Mouse (Mus musculus): ENCODE data around the gene Arhgap44.

Arhgap44 gene

DNA sequence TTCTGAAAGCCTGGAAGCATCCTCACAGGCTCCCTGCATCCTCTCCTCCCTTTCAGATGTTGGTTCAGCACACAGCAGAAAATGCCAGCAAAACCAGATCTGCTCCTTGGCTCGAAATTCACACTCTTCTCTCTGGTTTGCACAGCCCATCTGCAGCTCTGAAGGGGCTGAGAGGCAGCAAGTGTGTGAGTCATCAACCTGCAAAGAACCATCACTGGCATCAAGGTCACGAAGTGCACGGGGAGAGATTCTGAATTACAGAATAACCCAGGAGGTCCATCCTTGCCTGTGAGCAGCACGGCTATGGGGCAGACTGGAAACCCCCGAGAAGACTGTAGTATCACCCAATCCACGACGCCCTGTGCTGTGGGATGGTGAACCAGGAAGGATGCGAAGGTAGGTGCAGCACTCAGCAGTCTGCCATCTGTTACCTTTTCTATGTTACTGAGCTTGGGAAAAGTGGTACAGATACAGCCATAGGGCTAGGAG, 27.5 kb downstream of the Arhgap44 start:
- DNase-seq = no peak

DNA sequence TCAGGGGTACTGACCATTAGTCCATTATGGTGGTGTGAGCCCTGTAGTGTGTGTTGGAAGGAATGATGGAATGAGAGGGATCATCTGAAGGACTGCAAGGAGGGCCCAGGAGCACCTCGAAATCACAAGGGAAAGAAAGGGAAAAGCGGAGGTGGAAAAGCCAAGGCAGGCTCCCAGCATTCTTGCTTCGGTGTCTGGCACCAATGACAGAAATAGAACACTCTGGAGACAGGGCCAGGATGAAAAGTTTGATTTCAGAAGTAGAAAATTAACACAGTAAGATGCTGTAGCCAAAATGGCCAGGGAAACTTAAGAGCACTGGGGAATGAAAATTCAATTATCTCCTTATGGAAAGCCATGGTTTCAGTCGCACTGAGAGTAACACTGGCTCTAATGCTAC, 29.1 kb downstream of the Arhgap44 start:
- DNase-seq = no peak

DNA sequence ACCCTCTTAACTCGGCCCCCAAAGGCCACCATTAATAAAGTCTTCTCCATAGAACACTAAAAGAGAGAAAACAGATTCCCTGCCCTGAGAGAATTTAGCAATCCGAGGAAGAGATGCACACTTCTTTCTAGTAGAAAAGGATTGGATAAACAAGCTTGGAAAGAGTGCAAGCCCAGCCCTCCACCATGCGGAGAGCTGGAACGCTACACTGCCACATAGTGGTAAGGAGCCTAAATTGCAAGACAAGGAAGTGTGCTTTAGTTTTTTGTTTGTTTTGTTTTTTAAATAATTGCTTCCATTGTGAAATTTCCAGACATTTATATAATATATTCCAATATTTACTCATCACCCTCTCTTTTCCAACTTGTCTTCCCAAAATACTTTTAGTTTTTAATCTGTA, 33.7 kb downstream of the Arhgap44 start:
- no peak for DNase-seq

DNA sequence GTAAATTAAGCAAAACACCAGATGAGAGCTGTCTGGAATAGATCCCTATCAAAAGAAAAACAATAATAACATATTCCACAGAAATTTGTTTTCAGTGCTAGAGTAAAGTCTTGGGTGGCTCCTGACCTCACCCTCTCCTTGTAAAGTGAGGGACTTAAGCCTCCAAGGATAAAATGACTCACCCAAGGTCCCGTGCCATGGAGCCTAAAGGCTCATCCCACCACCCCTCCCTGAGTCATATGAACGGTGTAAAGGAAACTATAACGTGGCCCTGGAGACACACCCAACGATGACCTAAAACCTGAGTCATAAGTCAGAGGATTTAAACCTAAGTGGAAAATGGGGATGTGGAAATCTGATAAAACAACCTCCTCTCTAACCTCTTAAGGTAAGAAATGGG, 34.1 kb downstream of the Arhgap44 start:
- no peak for DNase-seq

DNA sequence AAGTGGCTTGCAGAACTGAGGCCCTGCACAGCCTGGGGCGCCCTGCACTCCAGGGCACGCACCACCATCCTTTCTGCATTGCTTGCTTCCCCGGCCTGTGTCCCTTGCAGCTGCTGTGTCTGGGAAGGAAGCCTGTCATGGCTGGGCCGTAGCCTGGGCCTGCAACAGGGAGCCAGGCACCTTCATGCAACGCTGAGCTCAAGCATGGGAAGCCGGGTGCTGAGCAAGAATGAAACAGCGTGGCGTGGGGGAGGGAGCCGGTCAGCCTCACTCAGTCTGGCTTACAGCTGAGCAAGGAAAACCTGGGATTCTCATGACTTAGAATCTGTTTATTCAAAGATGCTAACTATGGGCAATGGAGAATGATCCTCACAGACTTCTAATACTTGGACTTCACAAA, 36.2 kb downstream of the Arhgap44 start:
- DNase-seq = no peak

DNA sequence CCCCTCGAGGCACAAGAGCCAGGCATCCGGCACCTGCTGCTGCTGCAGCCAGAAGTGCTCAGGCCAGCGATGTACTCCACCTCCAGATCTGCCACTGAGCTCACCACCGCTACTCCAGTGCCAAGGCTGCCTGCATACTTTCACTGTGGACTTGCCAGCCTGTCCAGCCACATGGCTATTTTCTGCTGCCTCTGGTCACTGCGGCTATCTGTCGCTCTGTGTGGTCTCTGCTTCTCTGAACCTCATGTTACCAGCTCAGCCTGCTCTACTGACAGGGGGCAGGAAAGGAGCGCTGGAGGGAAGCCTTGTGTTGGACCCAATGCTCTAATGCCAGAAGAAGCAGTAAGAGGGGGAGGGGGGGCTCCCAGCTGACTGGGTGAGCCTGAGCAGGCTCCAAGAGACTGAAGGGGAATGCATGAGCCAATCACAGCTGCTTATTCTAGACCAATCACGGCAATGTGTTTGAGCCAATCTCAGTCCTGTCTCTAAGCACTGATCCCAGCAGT, 37.8 kb downstream of the Arhgap44 start:
- no peak for DNase-seq

DNA sequence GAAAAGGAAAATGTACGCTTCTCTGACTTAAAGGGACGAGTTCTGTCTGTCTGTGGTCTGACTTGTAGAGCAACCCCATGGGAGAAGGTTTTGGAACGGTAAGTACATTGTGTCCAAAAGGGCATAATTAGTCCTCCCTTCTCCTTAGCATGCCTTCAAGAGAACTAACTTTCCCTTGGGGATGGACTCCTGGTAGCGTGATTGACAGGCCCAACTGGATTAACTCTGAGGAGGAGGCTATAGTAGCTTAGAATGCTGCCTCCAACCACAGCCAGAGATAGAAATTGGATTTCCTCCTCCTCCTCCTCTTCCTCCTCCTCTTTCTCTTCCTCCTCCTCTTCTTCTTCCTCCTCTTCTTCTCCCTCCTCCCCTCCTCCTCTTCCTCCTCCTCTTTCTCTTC, 42.5 kb downstream of the Arhgap44 start:
- DNase-seq = no peak

DNA sequence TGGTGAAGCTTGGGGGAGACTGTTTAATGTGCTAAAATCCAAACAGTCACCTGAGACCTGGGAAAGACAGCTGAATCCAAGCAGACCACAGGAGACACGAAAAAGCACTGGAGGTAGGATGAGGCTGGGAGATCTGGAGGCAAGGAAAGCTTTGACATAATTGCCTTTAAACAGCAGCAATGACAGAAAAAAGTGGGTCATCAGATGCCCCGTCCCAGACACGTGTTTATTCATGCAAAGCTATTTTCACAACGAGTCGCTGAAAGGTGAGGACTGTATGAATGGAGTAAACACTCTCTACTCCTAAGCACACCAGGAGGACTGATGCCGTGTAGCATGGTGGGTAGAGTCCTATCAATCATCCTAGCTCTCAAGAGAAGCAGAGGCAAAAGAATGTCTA, 47.0 kb downstream of the Arhgap44 start:
- no peak for DNase-seq

DNA sequence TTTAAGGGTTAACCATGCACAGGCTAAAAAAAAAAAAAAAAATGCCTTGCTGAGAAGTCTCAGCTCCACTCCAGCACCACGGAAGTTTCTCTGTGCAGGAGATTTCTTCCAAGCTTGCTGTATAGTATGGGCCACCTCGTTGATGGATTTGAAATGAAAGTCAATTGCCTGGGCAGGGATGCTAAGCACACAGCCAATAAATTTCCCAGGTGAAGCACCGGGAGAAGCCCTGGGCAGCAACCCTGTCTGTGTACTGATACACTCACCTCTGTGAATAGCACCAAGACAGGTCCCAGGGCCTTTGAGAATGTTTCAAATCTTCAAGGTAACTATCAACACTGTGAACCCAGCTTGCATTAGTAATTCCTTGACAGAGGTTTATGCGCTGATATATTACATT, 50.7 kb downstream of the Arhgap44 start:
- DNase-seq = no peak

DNA sequence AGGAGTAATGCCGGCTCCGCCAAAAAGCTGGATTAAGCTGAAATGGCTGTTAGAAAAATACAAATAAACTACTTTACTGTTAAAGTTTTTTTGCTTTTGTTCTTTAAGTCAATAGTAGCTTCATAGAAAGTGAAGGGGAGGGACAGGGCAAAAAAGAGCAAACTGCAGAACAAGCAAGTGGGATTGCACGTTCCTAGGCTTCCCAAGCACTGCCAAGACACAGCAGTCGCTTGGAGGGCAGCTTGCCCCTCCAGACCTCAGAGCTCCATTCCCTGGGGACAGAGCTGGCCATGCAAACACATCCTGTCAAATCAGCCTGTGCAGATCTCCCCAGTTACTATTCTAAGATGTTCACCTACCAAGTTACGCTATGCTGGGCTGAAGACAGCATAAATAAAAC, 51.1 kb downstream of the Arhgap44 start:
- DNase-seq = no peak

DNA sequence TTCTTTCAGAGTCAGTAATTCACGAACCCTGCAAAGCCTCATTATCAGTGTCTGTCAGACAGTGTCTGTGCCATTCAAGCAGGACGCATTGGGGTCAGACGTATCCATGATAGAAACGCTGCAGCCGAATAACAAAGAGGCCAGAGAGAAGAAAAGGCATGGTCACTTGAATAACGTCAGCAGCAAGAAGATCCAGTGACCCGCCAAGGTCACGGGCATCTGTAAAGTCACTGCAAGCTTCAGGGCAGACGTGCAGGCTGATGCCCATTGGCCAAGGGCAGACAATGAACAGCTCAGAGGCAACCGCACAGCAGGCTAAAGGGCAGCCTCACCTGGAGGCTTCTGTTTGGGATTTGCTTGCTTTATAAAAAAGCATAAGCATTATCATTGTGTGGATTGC, 52.7 kb downstream of the Arhgap44 start:
- no peak for DNase-seq

DNA sequence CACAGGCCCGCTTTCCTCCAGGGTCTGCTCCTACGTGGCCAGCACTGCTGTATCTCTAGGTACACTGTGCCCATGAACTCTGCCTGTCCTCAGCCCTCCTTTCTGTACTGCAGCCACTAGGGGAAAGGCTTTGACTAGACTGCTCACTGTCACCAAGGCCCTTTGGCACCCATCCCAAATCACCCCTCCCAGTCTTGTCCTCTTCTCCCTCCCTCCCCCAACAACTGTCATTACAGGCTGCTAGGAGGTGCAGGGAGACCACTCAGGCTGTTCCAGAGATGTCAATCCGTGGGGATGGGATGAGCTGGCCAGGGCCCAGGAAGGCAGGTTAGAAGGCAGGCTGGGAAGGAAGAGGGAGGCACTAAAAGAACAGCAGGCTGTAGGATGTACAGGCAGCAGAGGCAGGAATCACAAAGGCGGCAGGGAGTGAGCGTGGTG, 55.0 kb downstream of the Arhgap44 start:
- DNase-seq = no peak

DNA sequence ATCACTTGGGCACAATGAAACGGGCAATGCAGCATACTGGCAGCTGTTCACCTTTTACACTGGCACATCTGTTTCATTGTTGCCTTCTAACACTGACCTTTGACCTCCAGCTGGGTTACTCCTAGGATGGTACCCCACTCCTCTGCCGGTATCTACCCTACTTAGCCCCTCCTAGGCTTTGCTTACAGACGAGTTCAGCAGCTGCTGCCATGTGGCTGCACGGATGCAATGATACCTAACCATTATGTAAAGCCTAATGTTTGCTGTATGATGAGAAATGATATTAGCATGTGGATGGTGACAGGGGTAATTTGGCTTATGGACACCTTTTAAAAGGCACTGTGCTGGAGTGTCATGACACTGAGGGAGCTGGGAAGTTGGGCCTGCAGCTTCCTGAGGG, 55.6 kb downstream of the Arhgap44 start:
- no peak for DNase-seq

DNA sequence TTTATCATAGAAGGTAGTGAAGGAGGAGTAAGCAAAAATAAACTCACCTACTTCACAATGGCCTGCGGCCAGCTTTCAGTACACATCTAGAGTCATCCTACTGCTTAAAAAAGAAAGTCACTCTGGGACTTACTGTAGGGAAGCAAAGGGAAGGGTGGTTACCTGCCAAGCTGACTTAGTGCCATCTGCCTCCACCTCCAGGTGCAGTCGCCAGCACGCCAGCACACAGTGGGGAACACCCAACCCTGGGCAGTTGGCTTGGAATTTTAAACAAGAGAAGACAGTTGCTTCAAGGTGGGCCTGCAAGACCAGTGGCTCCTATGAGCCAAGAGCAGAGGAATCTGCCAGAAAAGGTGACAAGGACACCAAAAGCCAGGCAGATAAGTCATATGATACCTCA, 58.7 kb downstream of the Arhgap44 start:
- DNase-seq = no peak

DNA sequence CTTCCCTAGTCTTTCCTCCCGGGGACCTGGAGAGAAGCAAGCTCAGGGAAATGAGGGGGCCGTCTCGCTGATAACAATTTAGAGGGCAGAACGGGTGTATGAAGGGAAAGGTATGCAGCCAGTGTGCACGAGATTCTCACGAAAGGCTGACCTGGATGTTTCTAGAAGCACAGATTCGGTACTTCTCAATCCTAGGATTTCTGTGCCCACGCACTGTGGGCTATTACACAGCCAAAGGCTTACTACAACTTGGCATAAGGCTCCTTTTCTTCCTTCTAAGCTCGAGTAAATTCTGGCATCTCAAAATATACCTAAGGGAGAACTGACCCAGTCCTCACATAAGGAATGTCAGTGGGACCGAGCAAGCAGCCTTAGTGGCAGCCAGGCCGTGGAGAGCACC, 61.6 kb downstream of the Arhgap44 start:
- DNase-seq = no peak

DNA sequence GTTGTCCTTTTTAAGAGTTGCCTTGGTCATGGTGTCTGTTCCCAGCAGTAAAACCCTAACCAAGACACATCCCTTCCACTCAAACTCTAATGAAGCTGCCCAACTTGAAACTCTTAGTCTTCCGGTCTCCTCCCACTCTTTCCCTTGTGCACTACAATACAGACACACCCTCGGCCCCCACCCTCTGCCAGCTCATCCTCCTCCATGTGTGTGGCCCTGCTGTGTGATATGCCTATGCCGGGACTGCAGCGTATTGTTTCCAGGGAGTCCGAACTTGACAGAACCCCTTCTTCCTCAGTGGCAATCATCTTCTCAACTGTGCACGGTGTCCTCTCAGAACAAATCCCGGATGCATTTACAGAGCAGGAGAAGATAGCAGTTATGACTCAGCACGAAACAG, 62.7 kb downstream of the Arhgap44 start:
- no peak for DNase-seq

DNA sequence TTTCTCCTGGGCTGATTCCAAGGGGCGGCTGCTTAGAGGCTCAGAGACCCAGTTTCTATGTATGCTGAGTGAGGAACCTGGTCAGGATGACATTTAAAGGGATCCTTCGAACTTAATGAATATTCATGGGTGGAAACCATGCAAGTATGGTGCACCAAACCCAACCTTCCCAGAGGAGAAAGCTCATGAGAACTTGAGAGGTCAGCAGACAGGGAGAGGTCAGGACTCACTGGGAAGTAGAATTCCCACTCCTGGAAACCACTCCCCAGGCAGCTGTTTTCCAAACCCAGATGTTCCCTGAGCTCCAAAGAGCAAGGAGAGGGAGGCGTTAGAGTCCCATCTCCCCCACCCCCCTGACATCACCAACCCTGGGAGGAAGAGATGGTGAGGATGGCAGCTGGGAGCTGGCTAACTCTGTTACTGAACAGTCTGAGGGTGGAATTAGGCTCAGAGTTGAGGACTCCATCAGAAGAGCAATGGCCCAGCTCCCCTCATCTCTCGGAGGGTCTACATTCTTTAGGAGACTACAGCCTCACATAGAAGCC, 65.2 kb downstream of the Arhgap44 start:
- DNase-seq = no peak

DNA sequence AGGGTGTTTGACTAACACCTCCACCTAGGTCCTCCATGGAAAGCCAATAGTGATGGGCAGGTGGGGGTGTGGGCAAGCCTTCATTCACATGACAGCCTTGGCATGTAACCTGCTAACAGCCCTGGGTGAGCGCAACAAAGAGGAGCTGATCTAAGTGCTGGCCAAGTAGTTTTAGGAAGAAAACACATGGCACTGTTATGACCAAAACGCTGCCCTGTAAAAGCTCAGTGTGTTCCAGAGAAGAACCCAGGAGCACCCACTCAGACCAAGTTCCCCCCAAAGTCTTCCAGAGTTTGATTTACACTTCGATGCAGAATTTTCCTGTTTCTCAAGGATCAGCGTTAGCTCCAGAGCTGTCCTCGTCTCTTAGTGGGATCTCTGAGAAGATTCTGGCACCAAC, 65.9 kb downstream of the Arhgap44 start:
- no peak for DNase-seq

DNA sequence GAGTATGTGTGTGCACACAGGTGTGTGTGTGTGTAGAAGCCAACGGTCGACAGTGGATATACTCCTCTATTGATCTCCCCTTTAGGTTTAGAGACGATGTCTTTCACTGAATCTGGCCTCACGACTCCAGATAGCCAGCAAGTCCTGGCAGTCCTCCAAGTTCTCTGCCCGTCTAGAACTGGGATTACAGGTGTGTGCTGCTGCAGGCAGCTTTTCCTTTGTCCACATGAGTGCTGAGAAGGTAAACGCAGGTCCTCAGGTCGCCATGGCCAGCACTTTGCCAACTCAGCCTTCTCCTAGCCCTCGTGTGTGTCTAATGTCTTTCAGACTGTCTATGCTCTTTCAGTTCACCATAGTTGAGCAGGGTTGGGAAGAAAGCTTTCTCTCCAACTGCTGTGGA, 69.9 kb downstream of the Arhgap44 start:
- no peak for DNase-seq

DNA sequence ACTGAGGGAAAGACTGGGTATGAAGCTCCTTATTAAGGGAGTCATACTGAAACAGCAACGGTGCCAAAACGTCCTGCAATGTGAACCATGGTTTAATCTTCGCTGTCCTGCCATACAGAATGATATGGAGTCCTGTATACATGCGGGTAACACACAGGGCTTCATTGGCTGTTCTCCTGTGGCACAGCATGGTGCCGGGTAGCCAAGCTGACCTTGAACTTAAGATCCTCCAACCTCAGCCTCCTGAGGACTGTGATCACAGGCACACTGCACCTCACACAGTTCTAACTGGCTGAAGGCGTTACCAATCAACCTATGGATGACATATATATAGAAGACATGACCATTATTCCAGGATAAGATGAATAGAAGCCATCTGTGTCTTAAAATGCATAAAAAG, 72.4 kb downstream of the Arhgap44 start:
- no peak for DNase-seq

DNA sequence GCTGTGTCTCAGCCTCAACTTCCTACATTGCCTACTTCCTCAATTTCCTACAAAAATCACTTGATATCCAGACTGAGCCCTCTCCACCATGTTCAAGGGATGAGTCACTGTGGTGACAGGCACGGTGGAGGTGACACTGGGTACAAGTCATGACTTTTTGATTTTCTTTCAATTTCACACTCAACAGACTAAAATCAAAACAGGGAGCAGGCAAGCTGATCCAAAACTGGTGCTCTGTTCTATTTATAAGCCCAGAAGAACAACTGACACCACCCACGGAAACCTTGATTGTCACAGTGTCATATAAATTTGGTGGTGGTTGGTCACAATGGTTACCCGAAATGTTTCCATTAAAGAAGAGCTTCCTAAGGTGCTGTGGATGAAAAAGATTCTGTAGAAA, 72.8 kb downstream of the Arhgap44 start:
- DNase-seq = no peak

DNA sequence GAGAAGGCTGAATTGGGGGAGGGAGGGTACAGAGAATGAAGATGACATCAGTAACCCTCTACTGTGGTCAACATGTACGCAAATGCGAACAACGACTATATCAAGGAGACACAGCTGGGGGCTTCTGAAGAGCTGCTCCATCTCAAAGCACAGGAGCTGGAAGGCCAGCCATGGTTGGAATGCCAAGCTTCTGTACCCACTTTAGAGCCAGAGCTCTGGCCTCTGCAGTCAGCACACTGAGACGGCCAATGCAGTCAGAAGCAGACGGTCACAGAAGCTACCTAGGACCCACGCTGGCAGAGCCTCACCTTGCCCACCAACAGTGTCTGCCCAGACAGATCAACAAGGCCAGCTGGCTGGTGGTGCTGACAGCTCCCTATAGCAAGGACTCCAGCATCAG, 73.5 kb downstream of the Arhgap44 start:
- DNase-seq = no peak

DNA sequence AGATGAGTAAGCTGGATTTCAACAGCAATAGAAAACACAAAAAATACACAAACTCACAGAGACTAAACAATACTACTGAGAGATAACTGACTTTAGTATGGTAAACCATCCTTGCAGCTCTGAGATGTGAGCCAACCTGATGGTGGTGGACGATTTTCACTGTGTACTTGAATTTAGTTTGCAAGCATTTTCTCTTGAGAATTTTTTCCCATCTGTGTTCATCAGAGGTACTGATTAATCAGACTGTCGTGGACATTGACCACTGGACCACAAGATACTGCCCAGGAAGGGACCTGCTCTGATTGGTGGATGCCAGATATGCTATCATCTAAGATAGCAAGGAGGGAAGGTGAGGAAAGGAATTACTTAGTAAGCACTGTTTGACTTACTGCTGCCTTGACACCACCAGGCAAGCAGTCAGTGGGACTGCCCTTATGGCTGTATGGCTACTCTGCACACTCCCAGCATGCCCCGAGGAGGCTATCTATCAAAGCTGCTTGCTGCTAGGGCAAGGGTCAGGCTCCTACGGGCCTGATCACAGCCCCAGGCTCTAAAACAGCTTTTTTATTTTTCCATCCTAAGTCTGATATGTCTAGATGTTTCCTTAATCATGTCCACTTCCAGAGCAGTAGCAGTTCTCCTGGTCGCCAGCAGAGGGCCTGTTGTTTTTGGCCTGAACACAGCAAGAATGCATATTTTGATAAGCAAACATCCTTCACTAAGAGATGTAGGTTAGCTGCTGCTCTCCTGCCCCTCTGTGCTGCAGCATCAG, 74.1 kb downstream of the Arhgap44 start:
- no peak for DNase-seq

DNA sequence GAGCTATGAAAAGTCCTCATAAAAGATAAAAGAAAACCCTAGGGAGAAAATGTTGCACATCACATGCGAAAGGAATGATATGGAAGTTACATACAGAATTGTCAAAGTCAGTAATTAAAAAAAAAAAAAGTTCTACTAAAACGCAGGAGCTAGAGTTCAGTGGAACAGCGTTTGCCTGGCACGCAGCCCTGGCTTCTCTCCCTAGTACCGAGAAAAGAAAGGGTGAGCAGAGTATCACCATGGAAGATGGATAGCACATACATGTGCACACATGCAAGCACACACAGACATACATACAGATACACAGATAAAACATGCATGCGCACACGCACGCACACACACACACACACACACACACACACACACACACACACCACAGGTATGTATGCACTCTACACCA, 82.0 kb downstream of the Arhgap44 start:
- no peak for DNase-seq

DNA sequence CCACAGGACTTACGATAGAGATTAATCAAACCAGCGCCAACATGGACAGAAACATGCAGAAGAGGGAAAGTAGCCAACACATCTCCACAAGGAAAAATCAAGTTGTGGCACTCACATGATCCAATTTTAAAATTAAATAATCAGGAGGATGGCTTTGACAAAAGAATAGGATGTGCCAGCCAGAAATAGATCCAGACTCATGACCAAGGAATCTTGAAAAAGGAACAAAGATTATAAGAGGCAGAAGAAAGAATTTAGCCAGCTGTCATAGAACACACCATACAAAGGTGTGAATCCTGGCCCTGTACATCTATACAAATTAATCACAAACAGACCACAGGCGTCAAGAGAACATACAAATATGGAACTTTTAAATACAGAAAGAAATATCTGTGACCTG, 82.5 kb downstream of the Arhgap44 start:
- no peak for DNase-seq

All from thymus, postnatal 25 days (tissue).